Mouse (Mus musculus) left cerebral cortex, postnatal 4 days (tissue): Measurements from ENCODE around the gene Tmem30c. TPM values are rescaled to one million over a fixed set of nuclear protein-coding genes. Genes with fewer than 3 reads are reported as not detected.
A peak's percentile ranks its signal among the peaks of the same experiment; 100 is the strongest.

Experiments
- DNase-seq: peaks from one replicate; pipeline ENCODE4 v3.0.0-alpha.2; 2022
- intact Hi-C: fragments of 180-260 bp; cut with DNase I; formaldehyde crosslinking; loops from one replicate; pipeline ENCODE4 v1.15.1; 2025
- total RNA-seq, 2 experiments: library from RNA; stranded (reverse); gene quantifications; 2 replicates each; pipeline ENCODE4 v1.2.3; 2021

Tmem30c gene
- total RNA-seq, 2 experiments from 2014 or later, result 0.42 to 0.72 TPM

- intact Hi-C loops, result no loop called here
- DNase-seq, result no peak
Observed at GRCm38 (mm10) chr16:57301512-57302115, 8.9 kb upstream of the Tmem30c start.

- intact Hi-C loops, result no loop called here
- no peak for DNase-seq
Observed at GRCm38 (mm10) chr16:57295216-57295934, 2.7 kb upstream of the Tmem30c start.

DNA sequence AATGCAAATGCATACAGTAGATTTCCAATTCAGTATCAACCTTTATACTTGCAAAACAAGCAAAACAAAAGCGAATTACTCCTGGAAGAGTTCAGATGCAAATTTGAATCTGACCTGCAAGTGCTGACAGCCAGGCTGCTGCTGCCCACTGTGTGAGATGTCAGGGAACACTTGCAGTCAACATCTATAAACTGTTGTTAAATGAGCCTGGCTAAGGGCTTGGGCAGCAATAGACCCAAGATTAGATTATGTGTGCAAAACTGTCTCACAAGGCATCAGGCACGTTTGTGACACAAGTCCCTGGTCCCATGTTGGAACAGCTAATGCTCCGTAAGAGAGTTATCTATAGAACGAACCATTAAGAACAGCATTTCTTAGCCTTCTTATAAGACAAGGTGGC, 369 bp downstream of the Tmem30c start:
- intact Hi-C loops, result no loop called here
- DNase-seq, result no peak

DNA sequence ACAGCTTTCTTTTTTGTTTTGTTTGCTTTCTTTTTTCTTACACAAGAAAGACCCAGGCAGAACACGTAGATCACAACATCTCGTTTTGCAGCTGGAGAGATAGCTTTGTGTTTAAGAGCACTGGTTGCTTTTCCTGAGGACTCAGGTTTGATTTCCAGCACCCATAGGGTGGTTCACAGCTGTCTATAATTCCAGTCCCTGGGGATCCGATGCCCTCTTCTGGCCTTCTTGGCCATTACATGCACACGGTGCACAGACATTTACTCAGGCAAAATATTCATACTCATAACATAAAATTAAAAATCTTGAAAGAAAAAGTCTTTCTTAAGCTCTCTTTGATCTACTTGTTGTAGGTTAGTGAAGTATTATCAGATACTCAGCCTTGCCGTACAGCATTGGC, 969 bp downstream of the Tmem30c start:
- DNase-seq, result no peak
- intact Hi-C loops, result no loop called here

GRCm38 (mm10) chr16:57281417-57281816, 11.2 kb downstream of the Tmem30c start:
- no peak for DNase-seq
- intact Hi-C loops, result no loop called here

GRCm38 (mm10) chr16:57280221-57281217, 12.1 kb downstream of the Tmem30c start:
- DNase-seq, result peak; percentile 32
- intact Hi-C loops, result no loop called here

DNA sequence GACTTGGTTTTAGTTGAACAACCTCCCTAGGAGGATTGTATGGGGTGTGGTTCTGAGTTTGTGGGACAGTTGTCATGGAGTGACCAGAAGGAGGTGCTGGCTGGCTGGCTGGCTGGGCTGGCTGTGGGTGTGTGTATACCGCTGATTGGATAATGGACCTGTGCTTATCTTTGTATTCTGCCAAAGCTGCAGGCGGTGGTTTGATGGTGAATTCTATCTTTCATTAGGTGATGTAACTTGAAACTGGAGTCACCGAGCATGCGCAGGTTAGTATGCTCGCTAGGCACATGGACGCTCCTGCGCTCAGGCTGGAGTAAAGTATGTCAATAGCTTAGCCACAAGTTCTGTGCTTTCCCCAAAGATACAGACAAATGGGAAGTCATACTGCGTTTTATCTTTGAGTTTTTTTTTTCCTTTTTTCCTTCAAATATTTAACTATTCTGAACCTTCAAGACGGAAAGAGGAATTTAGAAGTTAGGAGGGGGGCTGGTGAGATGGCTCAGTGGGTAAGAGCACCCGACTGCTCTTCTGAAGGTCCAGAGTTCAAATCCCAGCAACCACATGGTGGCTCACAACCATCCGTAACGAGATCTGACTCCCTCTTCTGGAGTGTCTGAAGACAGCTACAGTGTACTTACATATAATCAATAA, 13.6 kb downstream of the Tmem30c start:
- DNase-seq, result no peak
- intact Hi-C loops, result no loop called here

DNA sequence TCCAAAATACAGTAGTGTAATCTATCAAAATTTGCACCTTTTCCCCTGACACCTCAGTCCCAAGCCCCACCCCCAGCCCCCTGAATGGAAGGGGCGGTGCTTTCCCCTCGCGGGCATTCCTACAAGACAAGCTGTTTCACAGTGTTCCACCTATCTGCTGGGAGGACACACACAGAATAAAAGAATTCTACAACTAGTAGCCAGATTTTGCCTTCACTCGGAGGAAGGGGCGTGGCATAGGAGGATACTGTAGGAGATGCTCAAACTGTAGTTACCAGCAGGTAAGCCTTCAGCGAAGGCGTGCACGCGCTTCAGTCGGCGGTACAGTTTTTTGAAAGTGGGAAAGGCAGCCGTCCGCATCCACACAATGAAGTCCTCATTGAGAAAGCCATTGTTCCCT, 22.9 kb downstream of the Tmem30c start:
- DNase-seq, result no peak
- intact Hi-C loops, result no loop called here

DNA sequence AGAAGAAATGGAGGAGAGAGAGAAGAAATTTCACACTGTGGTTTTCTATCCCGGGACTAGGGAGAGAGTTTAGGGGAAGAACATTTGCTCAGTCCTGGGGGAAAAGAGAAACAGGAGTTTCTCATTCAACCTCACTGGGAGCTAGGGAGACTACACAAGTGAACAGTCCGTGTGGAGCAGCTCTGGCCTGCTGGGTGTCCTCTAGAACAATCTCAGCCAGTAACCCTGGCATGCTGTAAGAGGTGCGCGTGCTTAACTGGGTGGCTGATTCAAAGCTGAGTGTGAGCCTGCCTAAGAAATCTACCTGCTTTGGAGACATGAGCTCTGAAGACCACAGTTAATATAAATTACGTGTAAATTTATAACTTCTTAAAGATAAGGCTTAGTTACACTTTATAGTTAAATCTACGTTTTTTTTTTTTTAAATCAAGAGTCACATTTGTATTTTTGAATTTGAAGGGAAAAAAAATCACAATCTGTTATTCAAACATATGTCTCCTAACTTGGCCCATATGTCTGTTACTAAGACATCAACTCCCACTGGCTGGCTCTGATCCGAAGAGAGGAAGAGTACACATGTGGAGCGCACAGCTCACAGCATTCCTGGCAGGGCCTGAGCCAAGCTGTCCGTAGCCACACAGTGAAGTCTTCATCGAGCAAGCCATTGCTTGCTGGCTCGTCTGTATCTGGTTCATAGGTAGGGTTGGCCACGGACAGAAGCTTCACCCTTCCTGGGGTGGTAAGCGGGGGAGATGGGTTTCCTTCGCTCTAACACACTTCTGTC, 24.4 kb downstream of the Tmem30c start:
- DNase-seq, result peak; percentile 52
- intact Hi-C loops, result no loop called here

DNA sequence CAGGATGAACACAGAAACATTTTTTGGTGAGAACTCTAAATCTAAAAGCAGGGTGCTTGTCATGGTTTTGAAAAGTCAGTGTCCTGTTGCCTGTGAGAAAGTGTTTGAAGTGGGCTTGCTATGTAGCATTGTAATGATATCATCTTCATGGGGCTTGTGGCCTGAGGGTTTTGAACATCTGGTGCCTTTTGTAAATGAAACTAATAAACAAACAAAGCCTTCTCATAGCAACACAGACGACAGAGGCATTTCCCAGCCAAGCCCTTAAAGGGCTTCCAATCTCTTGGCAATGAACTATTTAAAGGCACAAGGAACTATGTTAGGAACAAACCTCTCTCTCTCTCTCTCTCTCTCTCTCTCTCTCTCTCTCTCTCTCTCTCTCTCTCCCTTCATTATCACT, 25.6 kb downstream of the Tmem30c start:
- intact Hi-C loops, result no loop called here
- DNase-seq, result no peak

DNA sequence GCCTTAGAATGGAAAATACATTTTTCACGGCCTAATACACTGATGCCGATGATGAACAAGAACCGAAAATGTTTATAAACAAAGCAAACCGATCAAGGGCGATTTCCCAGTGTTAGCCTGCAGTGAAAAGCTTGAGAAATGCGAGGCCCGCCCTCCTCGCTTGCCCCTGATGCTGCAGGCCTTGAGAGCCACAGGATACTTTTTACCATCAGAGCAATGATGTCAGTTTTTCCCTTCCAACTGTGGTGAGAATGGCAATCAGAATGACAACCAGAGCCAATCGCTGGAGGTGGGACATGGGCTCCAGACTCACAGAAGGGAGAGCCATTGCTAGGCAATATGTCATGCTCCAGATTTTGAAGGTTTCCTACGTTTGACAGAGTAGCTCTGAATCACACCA, 32.5 kb downstream of the Tmem30c start:
- DNase-seq, result no peak
- intact Hi-C loops, result no loop called here

DNA sequence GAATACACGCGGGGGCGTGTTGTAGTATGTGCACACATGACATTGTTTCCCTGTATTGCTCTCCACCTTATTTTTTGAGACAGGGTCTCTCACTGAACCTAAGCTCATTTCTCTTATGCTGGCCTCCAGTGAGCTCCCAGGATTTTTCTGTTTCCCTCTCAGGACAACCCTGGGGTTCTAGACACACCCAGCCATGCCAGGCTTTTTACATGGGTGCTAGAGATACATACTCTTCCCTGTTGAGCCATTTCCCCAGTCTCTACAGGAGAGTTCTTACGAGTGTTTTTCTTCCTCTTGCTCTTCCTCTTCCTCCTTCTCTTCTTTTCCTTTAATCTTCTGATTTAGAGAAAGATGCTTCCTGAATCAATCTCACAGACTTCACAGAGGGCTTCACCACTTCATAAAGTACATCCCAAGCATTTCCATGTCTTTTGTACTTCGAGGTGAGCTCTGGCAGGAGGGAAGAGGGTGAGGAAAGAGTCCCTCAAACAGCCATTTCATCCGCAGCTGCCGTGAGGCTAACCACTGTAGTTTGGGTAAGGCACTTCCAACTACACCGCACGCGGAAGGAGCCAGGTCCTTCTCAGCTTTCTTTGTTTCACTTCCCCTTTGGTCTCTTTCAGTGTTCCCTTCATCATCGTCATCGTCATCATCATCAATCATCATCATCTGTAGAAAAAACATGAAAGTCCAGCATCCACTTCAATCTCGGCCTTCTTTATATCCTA, 33.1 kb downstream of the Tmem30c start:
- no peak for DNase-seq
- intact Hi-C loops, result no loop called here

- no peak for DNase-seq
- intact Hi-C loops, result no loop called here
Observed at GRCm38 (mm10) chr16:57251589-57252421, 40.9 kb downstream of the Tmem30c start.

GRCm38 (mm10) chr16:57250991-57251390, 41.7 kb downstream of the Tmem30c start:
- intact Hi-C loops, result no loop called here
- DNase-seq, result no peak

DNA sequence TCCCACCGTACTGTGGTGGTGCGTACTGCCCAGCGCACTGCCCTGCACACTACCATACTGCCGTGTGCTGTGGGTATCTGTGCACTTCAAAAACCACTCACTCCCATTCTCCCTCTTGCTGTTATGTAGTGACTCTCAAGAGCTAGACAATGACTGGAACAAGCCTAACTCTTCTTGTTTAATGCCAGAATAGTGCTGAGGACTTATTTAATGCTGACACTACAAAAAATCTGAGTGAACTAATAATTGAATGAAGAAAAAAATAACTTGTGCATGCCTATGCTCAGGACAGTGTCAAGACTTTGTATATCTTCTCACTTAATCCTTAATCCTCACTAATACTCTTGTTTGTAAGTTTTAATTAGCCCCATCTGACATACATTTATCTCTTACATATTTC, 45.2 kb downstream of the Tmem30c start:
- DNase-seq, result no peak
- intact Hi-C loops, result no loop called here

GRCm38 (mm10) chr16:57246596-57246995, 46.1 kb downstream of the Tmem30c start:
- intact Hi-C loops, result no loop called here
- no peak for DNase-seq

DNA sequence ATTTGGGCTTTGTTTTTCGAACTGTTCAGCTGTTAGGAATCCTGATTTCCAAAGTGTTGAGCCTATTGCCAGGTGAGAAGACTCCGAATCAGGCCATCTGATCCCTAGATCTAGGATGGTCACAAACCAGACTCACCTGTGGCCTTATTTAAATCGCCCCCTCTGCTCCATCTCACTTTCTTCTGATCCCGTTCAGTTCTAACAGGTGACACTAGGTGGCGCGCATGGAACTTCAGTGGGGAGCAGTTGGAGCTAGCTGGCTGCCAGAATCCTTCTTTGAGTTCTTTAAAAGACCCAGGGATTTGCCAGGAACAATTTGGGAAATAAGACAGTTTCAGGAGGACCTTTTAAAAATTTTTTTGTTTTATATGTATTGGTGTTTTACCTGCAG, 48.8 kb downstream of the Tmem30c start:
- intact Hi-C loops, result loop anchor here (5.0 kb wide), 2 partner anchors 153 to 338 kb away; no protein-coding TSS in a partner anchor
- peak; percentile 82 for DNase-seq

- intact Hi-C loops, result loop anchor here (5.0 kb wide), 2 partner anchors 154 to 339 kb away; no protein-coding TSS in a partner anchor
- DNase-seq, result no peak
Observed at GRCm38 (mm10) chr16:57243205-57243857, 49.3 kb downstream of the Tmem30c start.
